Mouse (Mus musculus): ENCODE results near the gene Lima1.

Gene Lima1

DNA sequence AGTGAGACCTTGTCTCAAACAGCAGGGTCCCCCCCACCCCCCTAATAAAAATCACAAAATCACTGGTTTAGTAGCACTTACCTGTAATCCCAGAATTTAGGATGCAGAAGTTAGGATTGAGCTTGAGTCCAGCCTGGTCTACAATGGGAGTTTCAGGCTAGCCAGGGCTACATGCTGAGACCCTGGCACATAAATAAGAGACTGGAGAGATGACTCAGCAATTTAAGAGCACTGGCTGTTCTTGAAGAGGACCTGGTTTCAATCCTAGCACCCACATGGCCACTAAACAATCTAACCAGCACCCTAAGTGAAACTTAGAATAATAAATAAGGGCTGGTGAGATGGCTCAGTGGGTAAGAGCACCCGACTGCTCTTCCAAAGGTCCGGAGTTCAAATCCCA lies 144.1 kb downstream of the Lima1 start:
- DNase-seq, result no peak

DNA sequence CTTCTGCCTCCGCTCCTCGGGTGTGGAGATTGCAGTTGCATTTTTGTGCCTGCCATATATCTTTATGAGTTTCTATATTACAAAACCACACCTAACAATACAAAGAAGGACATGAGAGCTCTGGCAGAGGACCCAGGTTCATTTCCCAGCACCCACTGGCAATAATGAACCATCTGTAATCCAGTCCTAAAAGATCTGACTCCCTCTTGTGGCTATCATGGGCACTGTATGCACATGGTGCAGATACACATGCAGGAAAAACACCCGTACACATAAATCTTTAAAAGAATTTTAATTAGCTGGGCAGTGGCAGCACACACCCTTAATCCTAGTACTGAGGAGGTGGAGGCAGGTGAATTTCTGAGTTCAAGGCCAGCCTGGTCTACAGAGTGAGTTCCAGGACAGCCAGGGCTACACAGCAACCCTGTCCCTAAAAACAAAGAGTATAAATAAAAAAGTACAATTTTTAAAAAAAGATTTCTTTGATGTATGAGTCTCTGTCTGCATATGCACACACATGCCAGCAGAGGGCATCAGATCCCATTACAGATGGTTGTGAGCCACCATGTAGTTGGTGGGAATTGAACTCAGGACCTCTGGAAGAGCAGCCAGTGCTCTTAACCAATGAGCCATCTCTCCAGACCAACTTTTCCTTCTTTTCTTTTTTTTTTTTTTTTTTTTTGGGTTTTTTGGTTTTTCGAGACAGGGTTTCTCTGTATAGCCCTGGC lies 146.0 kb downstream of the Lima1 start:
- no peak for DNase-seq

Measured in thymus, postnatal 25 days (tissue).